Mouse (Mus musculus) urinary bladder, postnatal 36 days (tissue): ENCODE measurements around the gene Emcn.

Experiments
- DNase-seq, 2 experiments: peaks; one replicate each; pipeline ENCODE4 v3.0.0; 2022; ENCODE audit warnings: low spot score in 2 of 2, mixed read lengths in 1 of 2

Gene Emcn

GRCm38 (mm10) chr3:137340938-137341337 lies at the start of gene Emcn:
TSS of gene Emcn (plus strand) at chr3:137341067.
- DNase-seq = no peak

DNA sequence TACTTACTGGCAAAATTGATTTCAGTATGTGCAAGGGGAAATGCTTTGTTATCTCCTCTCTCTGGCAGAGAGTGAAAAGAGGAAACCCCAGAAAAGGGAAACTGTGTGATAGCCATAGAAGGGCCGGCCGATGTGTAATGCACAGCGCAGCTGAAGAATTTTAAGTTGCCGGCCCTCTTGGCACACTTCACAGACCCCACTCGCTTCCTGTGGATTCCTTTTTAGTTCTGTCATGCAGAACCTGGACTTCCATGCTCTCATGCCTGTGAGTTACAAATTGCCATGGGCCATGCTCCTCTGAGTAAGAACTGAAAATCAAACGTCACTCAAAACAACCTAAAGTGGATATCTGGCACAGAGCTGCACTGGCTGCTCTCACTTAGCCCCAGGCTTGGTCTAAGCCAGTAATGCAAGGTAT lies 47.7 kb upstream of the Emcn start:
- DNase-seq = peak in 1 of 2 experiments; percentile 7

- no peak for DNase-seq
Measured at GRCm38 (mm10) chr3:137298230-137298629, 42.6 kb upstream of the Emcn start.

DNA sequence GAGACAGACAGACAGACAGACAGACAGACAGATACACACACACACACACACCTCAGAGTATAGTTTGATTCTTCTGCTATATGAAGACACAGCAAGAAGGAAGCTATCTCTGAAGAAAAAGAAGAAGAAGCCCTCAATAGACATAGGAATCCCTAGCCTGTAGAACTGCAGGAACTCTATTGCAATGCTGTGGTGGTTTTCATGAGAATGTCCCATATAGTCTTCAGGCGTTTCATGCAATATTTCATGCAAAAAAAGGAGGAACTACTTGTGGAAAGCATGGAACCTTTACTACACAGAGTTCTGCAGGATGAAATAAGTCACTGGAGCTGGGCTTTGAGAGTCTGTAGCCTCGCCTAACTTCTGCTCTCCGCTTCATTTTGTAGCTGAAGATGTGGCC lies 40.7 kb upstream of the Emcn start:
- DNase-seq = no peak

DNA sequence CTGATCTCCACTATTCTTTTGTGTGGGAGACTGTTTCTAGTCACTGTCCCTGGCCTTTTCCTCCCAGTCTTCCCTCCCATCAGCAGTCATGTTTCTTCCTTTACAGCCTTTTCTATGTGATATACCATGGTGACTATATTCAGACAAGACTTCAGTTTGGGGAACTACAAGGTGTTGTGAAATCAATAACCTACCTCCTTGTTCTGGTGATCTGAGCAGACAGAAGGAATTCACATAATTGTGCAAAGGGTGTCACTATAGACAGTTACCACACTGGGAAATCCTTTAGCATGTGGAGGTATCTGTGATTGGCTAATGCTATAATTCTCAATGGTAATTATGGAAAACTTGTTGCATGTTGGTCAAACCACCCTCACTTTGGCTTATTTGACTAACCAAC lies 39.7 kb upstream of the Emcn start:
- DNase-seq = no peak

- no peak for DNase-seq
Measured at GRCm38 (mm10) chr3:137302804-137303203, 38.1 kb upstream of the Emcn start.

GRCm38 (mm10) chr3:137309959-137310358 lies 30.9 kb upstream of the Emcn start:
- DNase-seq = no peak

- DNase-seq = no peak
Measured at GRCm38 (mm10) chr3:137312540-137312939, 28.3 kb upstream of the Emcn start.

- DNase-seq = no peak
Measured at GRCm38 (mm10) chr3:137313775-137314362, 27.0 kb upstream of the Emcn start.

GRCm38 (mm10) chr3:137318371-137318770 lies 22.5 kb upstream of the Emcn start:
- DNase-seq = no peak

GRCm38 (mm10) chr3:137319950-137320349 lies 20.9 kb upstream of the Emcn start:
- no peak for DNase-seq

- no peak for DNase-seq
Measured at GRCm38 (mm10) chr3:137322304-137322703, 18.6 kb upstream of the Emcn start.

DNA sequence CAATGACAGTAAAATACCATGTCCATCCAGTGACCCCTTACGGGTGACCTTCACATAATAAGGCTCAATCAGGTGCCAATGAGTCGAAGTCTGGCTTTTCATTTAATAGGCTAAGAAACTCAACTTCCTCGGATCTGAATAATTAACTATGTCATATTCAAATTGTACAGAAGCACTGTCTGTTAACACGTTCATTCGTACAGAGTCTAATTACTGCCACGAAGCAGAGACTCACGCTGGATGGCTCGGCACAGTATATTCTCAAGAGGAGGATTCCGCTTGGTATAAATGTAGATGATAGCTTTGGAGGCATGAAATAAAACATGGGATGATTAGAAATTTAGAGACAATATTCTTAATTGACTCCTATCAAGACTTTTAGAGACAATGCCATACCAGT lies 11.0 kb upstream of the Emcn start:
- DNase-seq = no peak

GRCm38 (mm10) chr3:137330950-137331349 lies 9.9 kb upstream of the Emcn start:
- DNase-seq = no peak

GRCm38 (mm10) chr3:137332531-137332930 lies 8.3 kb upstream of the Emcn start:
- DNase-seq = no peak

- DNase-seq = no peak
Measured at GRCm38 (mm10) chr3:137335957-137336356, 4.9 kb upstream of the Emcn start.

- no peak for DNase-seq
Measured at GRCm38 (mm10) chr3:137343446-137343845, 2.6 kb downstream of the Emcn start.

GRCm38 (mm10) chr3:137351882-137352281 lies 11.0 kb downstream of the Emcn start:
- no peak for DNase-seq

GRCm38 (mm10) chr3:137356697-137357096 lies 15.8 kb downstream of the Emcn start:
- DNase-seq = no peak

DNA sequence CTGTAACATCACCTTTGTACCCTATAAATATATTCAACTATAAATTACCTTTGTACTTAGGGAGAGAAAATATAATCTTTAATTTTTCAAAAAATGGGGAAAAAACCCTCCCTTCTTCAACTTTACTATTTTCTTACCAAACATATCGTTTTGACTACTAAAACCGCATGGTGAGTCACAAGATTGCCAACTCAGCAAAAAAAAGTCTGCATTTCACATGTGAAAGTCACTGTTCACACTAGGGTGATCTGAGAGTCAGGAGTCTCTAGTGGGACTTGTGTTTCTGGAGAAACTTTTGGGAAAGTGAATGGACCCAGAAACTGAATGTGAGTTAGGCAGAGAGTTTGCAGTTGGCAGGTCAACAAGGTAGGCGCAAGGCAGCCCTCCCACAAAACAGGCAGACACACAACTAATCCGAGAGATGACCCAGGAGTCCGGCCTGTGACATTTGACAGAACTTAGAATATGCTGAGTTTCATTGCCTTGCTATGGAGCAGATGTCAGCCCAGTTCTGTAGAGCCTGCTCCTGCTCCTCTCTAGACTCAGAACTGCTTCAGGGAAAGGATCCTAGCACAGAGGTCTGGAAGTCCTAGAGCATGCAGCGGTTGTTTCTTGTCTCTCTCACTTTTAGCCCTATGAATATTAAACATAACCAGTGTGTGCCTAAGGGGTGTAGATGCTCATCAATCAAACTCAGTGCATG lies 26.4 kb downstream of the Emcn start:
- DNase-seq = no peak

DNA sequence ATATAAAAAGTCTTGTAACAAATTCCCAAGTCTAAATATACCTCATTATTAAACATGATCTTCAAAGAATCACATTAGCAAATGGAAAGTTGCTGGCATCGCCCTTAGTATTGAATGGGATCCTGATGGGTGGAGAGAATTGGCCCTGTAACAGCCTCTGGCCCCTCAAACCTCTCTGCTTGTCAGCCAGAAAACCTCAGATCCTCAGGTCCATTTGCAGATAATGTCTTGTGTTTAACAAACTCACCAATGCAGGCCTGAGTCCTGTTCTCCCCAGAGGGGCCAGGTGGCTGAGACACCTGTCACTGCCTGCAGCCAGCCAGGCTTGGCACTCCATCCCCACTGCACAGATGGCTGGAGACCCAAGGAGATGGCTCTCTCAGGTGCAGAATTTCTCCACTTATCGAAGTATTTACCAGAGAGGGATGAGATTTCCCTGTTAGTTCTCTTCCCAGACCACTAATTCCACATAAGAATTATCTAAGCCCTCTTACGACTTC lies 27.0 kb downstream of the Emcn start:
- DNase-seq = no peak

DNA sequence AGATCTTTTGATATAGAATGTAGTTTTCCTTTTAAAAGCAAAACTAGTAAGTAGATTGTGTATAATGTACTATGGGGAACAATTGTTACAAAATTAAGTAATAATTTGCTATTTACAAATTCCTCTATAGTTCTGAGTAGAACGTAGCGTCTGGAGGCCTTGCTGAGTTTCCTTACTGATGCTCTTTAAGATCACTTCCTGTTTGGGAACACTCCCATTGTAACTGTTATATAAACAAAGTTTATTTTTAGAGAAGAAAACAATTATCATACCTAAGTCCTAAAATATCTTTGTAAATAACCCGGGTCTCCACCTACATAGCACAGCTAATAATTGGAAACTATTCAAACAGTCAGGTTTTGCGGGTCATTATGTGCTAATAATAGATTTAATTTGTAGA lies 32.0 kb downstream of the Emcn start:
- DNase-seq = no peak

GRCm38 (mm10) chr3:137382311-137382710 lies 41.4 kb downstream of the Emcn start:
- DNase-seq = no peak
